Mouse (Mus musculus): ENCODE data around the gene Clca3a2. TPM values are rescaled to one million over a fixed set of nuclear protein-coding genes. Genes with fewer than 3 reads are reported as not detected.
"Not testable (repeated sequence)": the region's sequence is repeated elsewhere in the genome, so short reads cannot be mapped to it uniquely, and the experiment has no call there.

Clca3a2 gene
- polyA plus RNA-seq, 2 experiments: 0.11 to 0.26 TPM

- H3K36me3 ChIP-seq (ENCODE audit: control insufficient read depth, insufficient read depth, low read length): no peaks in the 10 kb centered on the region
- 46% methylated on average over 1 of the region's 1 CpGs for WGBS
- no peak overlapping the region for H3K4me3 ChIP-seq (replicated peaks; ENCODE audit: low read length)
- no peak for TF ChIP-seq POLR2A (IDR thresholded peaks at IDR 0.05; ENCODE audit: borderline replicate concordance, extremely low read depth, insufficient read depth, insufficient read length)
- no peaks in the 10 kb centered on the region for H3K27me3 ChIP-seq (ENCODE audit: control insufficient read depth, insufficient read depth, low read length)
- no peak overlapping the region for H3K9ac ChIP-seq (ENCODE audit: low read depth, low read length, severe bottlenecking)
- no peak overlapping the region for H3K4me2 ChIP-seq (replicated peaks; ENCODE audit: low read depth, low read length, severe bottlenecking)
- no peak for ATAC-seq (ENCODE audit: low FRiP score, low read depth)
- H3K9me3 ChIP-seq (ENCODE audit: control insufficient read depth, low read length): no peaks in the 10 kb centered on the region
- H3K27ac ChIP-seq (replicated peaks; ENCODE audit: low read depth, low read length): no peak overlapping the region
- DNase-seq (ENCODE audit: low spot score): no peak
- H3K4me1 ChIP-seq (ENCODE audit: control insufficient read depth, insufficient read depth, low read length): no peaks in the 10 kb centered on the region
Measured at GRCm38 (mm10) chr3:144820632-144821031, 1.3 kb upstream of the Clca3a2 start.

DNA sequence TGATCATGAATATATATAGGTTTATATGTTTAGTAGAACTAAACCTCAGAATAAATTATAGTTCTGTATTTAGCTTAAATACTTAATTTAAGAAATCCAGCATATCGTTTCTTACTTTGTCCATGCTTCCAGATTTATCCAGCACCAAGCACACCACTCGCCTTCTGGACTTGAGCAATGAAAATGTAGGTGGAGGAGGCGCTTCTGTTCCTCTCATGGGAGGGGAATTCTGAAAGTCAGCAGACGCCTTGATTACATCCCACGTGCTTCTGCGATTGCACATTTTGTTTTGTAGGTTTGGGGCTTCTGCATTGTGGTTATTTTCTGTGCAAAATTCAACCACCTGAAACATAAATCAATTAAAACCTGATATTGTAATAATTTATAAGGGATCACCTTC lies 6.0 kb downstream of the Clca3a2 start:
- not testable (repeated sequence) for H3K4me3 ChIP-seq (replicated peaks; ENCODE audit: low read length); H3K9ac ChIP-seq (ENCODE audit: low read depth, low read length, severe bottlenecking); H3K4me1 ChIP-seq (ENCODE audit: control insufficient read depth, insufficient read depth, low read length); H3K4me2 ChIP-seq (replicated peaks; ENCODE audit: low read depth, low read length, severe bottlenecking); H3K27me3 ChIP-seq (ENCODE audit: control insufficient read depth, insufficient read depth, low read length); DNase-seq (ENCODE audit: low spot score); H3K27ac ChIP-seq (replicated peaks; ENCODE audit: low read depth, low read length); H3K36me3 ChIP-seq (ENCODE audit: control insufficient read depth, insufficient read depth, low read length); ATAC-seq (ENCODE audit: low FRiP score, low read depth); H3K9me3 ChIP-seq (ENCODE audit: control insufficient read depth, low read length)
- WGBS: 90% methylated on average over 6 of the region's 6 CpGs

- H3K4me3 ChIP-seq (replicated peaks; ENCODE audit: low read length): no peak overlapping the region
- 39% methylated on average over 3 of the region's 3 CpGs for WGBS
- no peaks in the 10 kb centered on the region for H3K9me3 ChIP-seq (ENCODE audit: control insufficient read depth, low read length)
- no peak for TF ChIP-seq POLR2A (IDR thresholded peaks at IDR 0.05; ENCODE audit: borderline replicate concordance, extremely low read depth, insufficient read depth, insufficient read length)
- H3K4me2 ChIP-seq (replicated peaks; ENCODE audit: low read depth, low read length, severe bottlenecking): no peak overlapping the region
- no peak for ATAC-seq (ENCODE audit: low FRiP score, low read depth)
- no peak overlapping the region for H3K9ac ChIP-seq (ENCODE audit: low read depth, low read length, severe bottlenecking)
- no peaks in the 10 kb centered on the region for H3K27me3 ChIP-seq (ENCODE audit: control insufficient read depth, insufficient read depth, low read length)
- DNase-seq (ENCODE audit: low spot score): no peak
- no peaks in the 10 kb centered on the region for H3K36me3 ChIP-seq (ENCODE audit: control insufficient read depth, insufficient read depth, low read length)
- no peak overlapping the region for H3K27ac ChIP-seq (replicated peaks; ENCODE audit: low read depth, low read length)
- no peaks in the 10 kb centered on the region for H3K4me1 ChIP-seq (ENCODE audit: control insufficient read depth, insufficient read depth, low read length)
Measured at GRCm38 (mm10) chr3:144811821-144812220, 7.5 kb downstream of the Clca3a2 start.

DNA sequence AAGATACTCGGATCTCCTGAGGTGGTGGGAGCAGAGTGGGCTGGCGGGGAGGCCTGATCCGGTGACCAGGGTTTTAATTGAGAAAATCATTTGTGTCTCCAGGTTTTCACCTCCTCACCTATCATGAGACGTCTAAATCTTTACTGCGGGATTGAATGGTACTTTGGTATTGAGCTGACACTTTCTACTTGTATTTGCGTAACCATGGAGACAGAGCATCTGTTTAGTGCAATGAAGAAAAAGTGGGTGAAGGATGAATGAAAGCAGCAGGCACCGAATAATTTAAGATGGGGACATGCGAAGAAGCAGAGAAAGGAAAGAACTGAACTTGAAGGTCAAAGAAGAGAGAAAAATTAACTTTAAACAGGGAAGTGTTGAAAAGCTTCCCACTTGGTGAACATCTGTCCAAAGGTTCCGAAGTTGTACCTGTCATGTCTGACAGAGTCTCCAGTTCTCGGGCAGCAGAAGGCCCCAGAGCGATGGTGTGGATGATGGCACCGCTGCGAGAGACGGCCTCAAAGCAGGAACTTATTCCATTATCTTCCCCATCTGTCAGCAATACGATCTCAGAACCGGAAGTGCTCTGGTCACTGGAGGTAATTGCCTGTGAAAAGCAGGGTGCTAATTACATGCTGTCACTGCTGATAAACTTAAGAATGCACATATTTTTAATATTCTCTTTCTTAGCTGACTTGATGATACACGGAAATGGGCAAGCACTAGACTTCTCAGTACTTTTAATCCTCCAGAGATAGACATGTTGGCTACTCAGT lies 11.0 kb downstream of the Clca3a2 start:
- 63% methylated on average over 14 of the region's 17 CpGs for WGBS
- H3K4me2 ChIP-seq (replicated peaks; ENCODE audit: low read depth, low read length, severe bottlenecking); H3K27ac ChIP-seq (replicated peaks; ENCODE audit: low read depth, low read length); H3K9ac ChIP-seq (ENCODE audit: low read depth, low read length, severe bottlenecking); H3K27me3 ChIP-seq (ENCODE audit: control insufficient read depth, insufficient read depth, low read length); H3K36me3 ChIP-seq (ENCODE audit: control insufficient read depth, insufficient read depth, low read length); DNase-seq (ENCODE audit: low spot score); H3K9me3 ChIP-seq (ENCODE audit: control insufficient read depth, low read length); H3K4me1 ChIP-seq (ENCODE audit: control insufficient read depth, insufficient read depth, low read length); H3K4me3 ChIP-seq (replicated peaks; ENCODE audit: low read length); ATAC-seq (ENCODE audit: low FRiP score, low read depth): not testable (repeated sequence)

GRCm38 (mm10) chr3:144806626-144807025 lies 12.7 kb downstream of the Clca3a2 start:
- DNase-seq (ENCODE audit: low spot score); H3K4me3 ChIP-seq (replicated peaks; ENCODE audit: low read length); H3K36me3 ChIP-seq (ENCODE audit: control insufficient read depth, insufficient read depth, low read length); ATAC-seq (ENCODE audit: low FRiP score, low read depth); H3K27me3 ChIP-seq (ENCODE audit: control insufficient read depth, insufficient read depth, low read length); H3K9me3 ChIP-seq (ENCODE audit: control insufficient read depth, low read length); H3K27ac ChIP-seq (replicated peaks; ENCODE audit: low read depth, low read length); H3K4me2 ChIP-seq (replicated peaks; ENCODE audit: low read depth, low read length, severe bottlenecking); H3K4me1 ChIP-seq (ENCODE audit: control insufficient read depth, insufficient read depth, low read length); H3K9ac ChIP-seq (ENCODE audit: low read depth, low read length, severe bottlenecking): not testable (repeated sequence)
- WGBS: 76% methylated on average over 2 of the region's 2 CpGs

DNA sequence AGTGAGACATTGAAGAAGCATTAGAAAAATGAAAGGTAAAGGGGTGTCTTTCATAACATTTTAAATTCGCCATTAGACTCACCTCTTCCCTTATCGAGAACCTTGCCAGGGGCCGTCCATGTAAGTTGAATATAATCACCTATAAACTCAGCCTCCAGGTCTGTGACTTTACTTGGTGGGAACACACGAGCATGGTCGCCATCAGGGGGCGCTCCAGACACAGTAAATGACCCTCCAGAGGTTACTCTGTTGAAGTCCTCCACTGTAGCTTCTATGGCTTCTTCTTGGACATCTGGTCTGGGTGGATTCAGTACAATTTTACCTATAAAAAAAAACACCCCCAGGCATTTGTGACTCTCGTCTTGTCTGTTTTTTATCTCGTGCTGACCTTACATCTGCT lies 17.4 kb downstream of the Clca3a2 start:
- no peak overlapping the region for H3K27ac ChIP-seq (replicated peaks; ENCODE audit: low read depth, low read length)
- H3K9me3 ChIP-seq (ENCODE audit: control insufficient read depth, low read length): no peaks in the 10 kb centered on the region
- no peak overlapping the region for H3K9ac ChIP-seq (ENCODE audit: low read depth, low read length, severe bottlenecking)
- no peaks in the 10 kb centered on the region for H3K27me3 ChIP-seq (ENCODE audit: control insufficient read depth, insufficient read depth, low read length)
- DNase-seq (ENCODE audit: low spot score) (peak; percentile 32), ATAC-seq (ENCODE audit: low FRiP score, low read depth) (no peak)
- no peaks in the 10 kb centered on the region for H3K36me3 ChIP-seq (ENCODE audit: control insufficient read depth, insufficient read depth, low read length)
- no peak overlapping the region for H3K4me2 ChIP-seq (replicated peaks; ENCODE audit: low read depth, low read length, severe bottlenecking)
- WGBS: 29% methylated on average over 8 of the region's 8 CpGs
- TF ChIP-seq POLR2A (IDR thresholded peaks at IDR 0.05; ENCODE audit: borderline replicate concordance, extremely low read depth, insufficient read depth, insufficient read length): no peak
- no peak overlapping the region for H3K4me3 ChIP-seq (replicated peaks; ENCODE audit: low read length)
- H3K4me1 ChIP-seq (ENCODE audit: control insufficient read depth, insufficient read depth, low read length): no peaks in the 10 kb centered on the region

Data from limb, embryonic 14.5 days (tissue).